Mouse (Mus musculus) ES-Bruce4 (cell line): ENCODE measurements around the gene Kifap3.

ENCODE experiments used
- CTCF ChIP-seq: IDR thresholded peaks from one replicate; pipeline ENCODE4 v1.8.1; 2011; ENCODE audit warnings: low read depth, low read length
- POLR2A ChIP-seq: IDR thresholded peaks from one replicate; pipeline ENCODE4 v1.8.1; 2011; ENCODE audit warnings: low read length; ENCODE audit not compliant: insufficient read depth

DNA sequence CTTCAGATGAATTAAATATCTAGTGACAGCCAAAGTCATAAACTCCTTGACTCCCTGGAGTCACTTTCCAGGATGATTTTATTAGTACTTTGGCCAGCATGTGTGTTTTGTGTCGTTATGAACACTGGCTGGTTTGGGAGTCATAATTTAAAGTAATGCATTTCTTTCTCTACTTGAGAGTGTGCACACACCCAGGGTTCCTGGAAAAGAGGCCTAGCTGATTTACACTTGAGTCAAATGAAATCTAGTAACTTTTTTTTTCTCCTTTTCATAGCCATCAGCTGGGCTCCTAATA lies 42.2 kb upstream of the Kifap3 start:
- TF ChIP-seq CTCF (no peak), POLR2A (no peak)
